12 mouse cellular contexts compared by ENCODE assay signal in genomic region chr8:115010769-115011073, GRCm38 (mm10).
DNase-seq lines count a peak whose midpoint lies in the region; ATAC-seq and TF ChIP-seq lines count a peak whose summit lies in the region.
"Had no signal": no experiment of that assay in that cellular context is flagged by ENCODE, and none has a peak within 500 bp of the region (broad histone marks: within the 10 kb centered on the region; RNA-seq: fewer than 3 reads in every experiment).

No protein-coding gene starts in this region.

- no peaks in the 10 kb centered on the region for H3K36me3 ChIP-seq in heart, embryonic 13.5 days
- no peaks in the 10 kb centered on the region for H3K36me3 ChIP-seq in heart, embryonic 10.5 days
- no peaks in the 10 kb centered on the region for H3K36me3 ChIP-seq in midbrain, embryonic 11.5 days (ENCODE audit: control insufficient read depth, insufficient read depth, low read length)
- H3K36me3 ChIP-seq in midbrain, postnatal 0 days (ENCODE audit: insufficient read depth, low read length) = no peaks in the 10 kb centered on the region
- no peaks in the 10 kb centered on the region for H3K36me3 ChIP-seq in intestine, embryonic 14.5 days (ENCODE audit: control insufficient read depth, insufficient read depth, low read length)
- H3K36me3 ChIP-seq: neural tube, embryonic 12.5 days had no signal

- H3K4me1 ChIP-seq in heart, embryonic 13.5 days = peaks cover 44% of the 10 kb centered on the region
- H3K4me1 ChIP-seq in heart, embryonic 10.5 days = peaks cover 12% of the 10 kb centered on the region
- H3K4me1 ChIP-seq in midbrain, embryonic 11.5 days (ENCODE audit: control insufficient read depth, insufficient read depth, low read length) = peaks cover 26% of the 10 kb centered on the region
- peaks cover 9% of the 10 kb centered on the region for H3K4me1 ChIP-seq in midbrain, postnatal 0 days (ENCODE audit: insufficient read depth, low read length)
- H3K4me1 ChIP-seq in intestine, embryonic 14.5 days (replicated peaks; ENCODE audit: control insufficient read depth, insufficient read depth, low read length) = peaks cover 18% of the 10 kb centered on the region

- no peak overlapping the region for H3K4me2 ChIP-seq in heart, embryonic 13.5 days
- peak overlapping the region; percentile 30 for H3K4me2 ChIP-seq in midbrain, embryonic 11.5 days
- H3K4me2 ChIP-seq in midbrain, postnatal 0 days (ENCODE audit: low read depth, low read length, poor library complexity, severe bottlenecking) = no peak overlapping the region
- peak overlapping the region; percentile 28; the same call in 1 of the 2 replicates for H3K4me2 ChIP-seq in intestine, embryonic 14.5 days (ENCODE audit: low read length)
- H3K4me2 ChIP-seq: neural tube, embryonic 12.5 days had no signal

- no peak for TF ChIP-seq CTCF in midbrain, postnatal 0 days (IDR thresholded peaks at IDR 0.05)

- no peak for ATAC-seq in heart, embryonic 13.5 days (ENCODE audit: extremely low read depth, insufficient number of reproducible peaks, low FRiP score, low TSS enrichment)
- no peak for ATAC-seq in midbrain, embryonic 11.5 days (ENCODE audit: low FRiP score)
- no peak for ATAC-seq in midbrain, postnatal 0 days (ENCODE audit: low FRiP score)
- no peak for ATAC-seq in intestine, embryonic 14.5 days (replicated peaks; ENCODE audit: low FRiP score, low TSS enrichment, low read depth)

- H3K4me3 ChIP-seq in heart, embryonic 13.5 days = no peak overlapping the region
- no peak overlapping the region for H3K4me3 ChIP-seq in heart, embryonic 10.5 days
- no peak overlapping the region for H3K4me3 ChIP-seq in midbrain, embryonic 11.5 days (ENCODE audit: low read depth, low read length)
- H3K4me3 ChIP-seq in midbrain, postnatal 0 days (ENCODE audit: low read depth, low read length) = no peak overlapping the region
- no peak overlapping the region for H3K4me3 ChIP-seq in intestine, embryonic 14.5 days (ENCODE audit: low read depth, low read length)
- H3K4me3 ChIP-seq: neural tube, embryonic 12.5 days had no signal

- H3K9me3 ChIP-seq in heart, embryonic 13.5 days = no peaks in the 10 kb centered on the region
- H3K9me3 ChIP-seq in heart, embryonic 10.5 days = no peaks in the 10 kb centered on the region
- H3K9me3 ChIP-seq in midbrain, embryonic 11.5 days (ENCODE audit: control insufficient read depth, low read length) = no peaks in the 10 kb centered on the region
- no peaks in the 10 kb centered on the region for H3K9me3 ChIP-seq in midbrain, postnatal 0 days (ENCODE audit: low read length)
- H3K9me3 ChIP-seq in intestine, embryonic 14.5 days (ENCODE audit: control insufficient read depth, low read length) = no peaks in the 10 kb centered on the region
- H3K9me3 ChIP-seq: neural tube, embryonic 12.5 days had no signal

- peak overlapping the region; percentile 29; the same call in 1 of the 2 replicates for H3K27ac ChIP-seq in heart, embryonic 13.5 days (replicated peaks)
- H3K27ac ChIP-seq in heart, embryonic 10.5 days = no peak overlapping the region
- no peak overlapping the region for H3K27ac ChIP-seq in midbrain, embryonic 11.5 days (ENCODE audit: low read depth, low read length)
- H3K27ac ChIP-seq in midbrain, postnatal 0 days (ENCODE audit: low read depth, low read length) = no peak overlapping the region
- H3K27ac ChIP-seq in intestine, embryonic 14.5 days (ENCODE audit: low read depth) = peak overlapping the region; percentile 90
- H3K27ac ChIP-seq: neural tube, embryonic 12.5 days had no signal

- 66% methylated on average over 9 of the region's 9 CpGs for WGBS in heart, embryonic 13.5 days
- 69% methylated on average over 9 of the region's 9 CpGs for WGBS in heart, embryonic 10.5 days
- WGBS in midbrain, embryonic 11.5 days = 12% methylated on average over 9 of the region's 9 CpGs
- 33% methylated on average over 9 of the region's 9 CpGs for WGBS in midbrain, postnatal 0 days
- WGBS in intestine, embryonic 14.5 days = 36% methylated on average over 9 of the region's 9 CpGs

- no peak overlapping the region for H3K9ac ChIP-seq in heart, embryonic 13.5 days
- peak overlapping the region; percentile 25 for H3K9ac ChIP-seq in midbrain, embryonic 11.5 days (ENCODE audit: low read length)
- H3K9ac ChIP-seq in midbrain, postnatal 0 days (replicated peaks; ENCODE audit: low read length, poor library complexity, severe bottlenecking) = no peak overlapping the region
- no peak overlapping the region for H3K9ac ChIP-seq in intestine, embryonic 14.5 days (ENCODE audit: low read length)
- H3K9ac ChIP-seq: neural tube, embryonic 12.5 days had no signal

- no peaks in the 10 kb centered on the region for H3K27me3 ChIP-seq in heart, embryonic 13.5 days (replicated peaks)
- no peaks in the 10 kb centered on the region for H3K27me3 ChIP-seq in heart, embryonic 10.5 days (ENCODE audit: insufficient read depth, poor library complexity, severe bottlenecking)
- H3K27me3 ChIP-seq in midbrain, embryonic 11.5 days (ENCODE audit: control insufficient read depth, insufficient read depth, low read length) = 0 out of 2 replicates have a peak, but pooled peaks cover 2% of the 10 kb centered on the region
- no peaks in the 10 kb centered on the region for H3K27me3 ChIP-seq in midbrain, postnatal 0 days (ENCODE audit: insufficient read depth, low read length)
- no peaks in the 10 kb centered on the region for H3K27me3 ChIP-seq in intestine, embryonic 14.5 days (replicated peaks; ENCODE audit: control insufficient read depth, insufficient read depth, low read length)
- H3K27me3 ChIP-seq: neural tube, embryonic 12.5 days had no signal

- no peak for DNase-seq in heart, embryonic 10.5 days (ENCODE audit: low spot score)
- DNase-seq in midbrain, embryonic 11.5 days (ENCODE audit: low spot score, missing footprints) = no peak
- DNase-seq in midbrain, postnatal 0 days (ENCODE audit: low spot score) = no peak
- DNase-seq in intestine, embryonic 14.5 days (ENCODE audit: low spot score) = no peak
- DNase-seq in adrenal gland, postnatal 14 days = no peak
- DNase-seq in urinary bladder, postnatal 36 days (ENCODE audit: low spot score in 2 of 2) = no peak
- DNase-seq: adrenal gland, adult 2 months; cerebellum, adult 9-11 months; heart, adult 18-20 months; kidney, adult 2 months had no signal

Comparison
In these comparisons a context has a peak if more than half of its experiments do, and no peak if none do; other contexts are left out.
1. H3K27ac ChIP-seq: peak in heart, embryonic 13.5 days (single experiment) and intestine, embryonic 14.5 days (single experiment); none in heart, embryonic 10.5 days (single experiment), midbrain, embryonic 11.5 days (single experiment) and midbrain, postnatal 0 days (single experiment).
2. H3K4me2 ChIP-seq: peak in midbrain, embryonic 11.5 days (single experiment) and intestine, embryonic 14.5 days (single experiment); none in heart, embryonic 13.5 days (single experiment) and midbrain, postnatal 0 days (single experiment).